Mouse (Mus musculus) small intestine, adult 2 months (tissue): ENCODE measurements around the gene Zfp114. TPM values are rescaled to one million over a fixed set of nuclear protein-coding genes. Genes with fewer than 3 reads are reported as not detected.
A peak's percentile ranks its signal among the peaks of the same experiment; 100 is the strongest.

Source experiments
- H3K27ac ChIP-seq: fragments of 200-500 bp; 2 replicates; pipeline ENCODE4 v1.5.1; 2012; ENCODE audit warnings: low read depth, low read length, control low read depth, inconsistent platforms; ENCODE audit not compliant: insufficient read depth
- H3K27me3 ChIP-seq: fragments of 200-500 bp; 2 replicates; pipeline ENCODE4 v1.6.1; 2012; ENCODE audit warnings: mild to moderate bottlenecking, moderate library complexity, low read length, inconsistent platforms; ENCODE audit not compliant: control insufficient read depth, insufficient read depth
- H3K36me3 ChIP-seq: fragments of 200-500 bp; 2 replicates; pipeline ENCODE4 v1.6.1; 2012; ENCODE audit warnings: mild to moderate bottlenecking, low read length, control low read depth, inconsistent platforms; ENCODE audit not compliant: control insufficient read depth, insufficient read depth
- H3K4me1 ChIP-seq: fragments of 200-500 bp; 2 replicates; pipeline ENCODE4 v1.6.1; 2012; ENCODE audit warnings: low read length, inconsistent platforms, mixed read lengths; ENCODE audit not compliant: control insufficient read depth, insufficient read depth, insufficient read length
- H3K4me3 ChIP-seq: fragments of 200-500 bp; 2 replicates; pipeline ENCODE4 v1.5.1; 2012; ENCODE audit warnings: low read depth, mild to moderate bottlenecking, control low read depth, inconsistent platforms, low read length, moderate library complexity
- CTCF ChIP-seq: fragments of 200-500 bp; IDR thresholded peaks from 2 replicates; pipeline ENCODE4 v1.5.1; 2012; ENCODE audit warnings: low read depth, mild to moderate bottlenecking, control low read depth, inconsistent platforms, low read length, moderate library complexity, mixed read lengths; ENCODE audit not compliant: insufficient replicate concordance, insufficient read length; ENCODE audit errors: extremely low read depth
- POLR2A ChIP-seq: fragments of 200-500 bp; IDR thresholded peaks from 2 replicates; pipeline ENCODE4 v1.6.1; 2012; ENCODE audit warnings: low read depth, mild to moderate bottlenecking, control low read depth, inconsistent platforms, low read length, moderate library complexity
- whole genome bisulfite sequencing: fragments of 180-500 bp; shearing (Covaris S2); methylation state at CpG from one replicate; pipeline ENCODE4 v1.1.7; 2018; 5-methylcytosine and 5-hydroxymethylcytosine counted together
- polyA plus RNA-seq: library from polyadenylated mRNA; depleted of rRNA; stranded (reverse); fragments of >200 nt; gene quantifications from 2 replicates; pipeline ENCODE4 v1.2.3, GENCODE M21; 2012

Zfp114 gene
- polyA plus RNA-seq, 1 experiment, result 0.03 TPM

- Histone ChIP-seq H3K4me1 (no peaks in the 10 kb centered on the region), H3K27ac (no peak overlapping the region), H3K36me3 (no peaks in the 10 kb centered on the region), H3K27me3 (no peaks in the 10 kb centered on the region), H3K4me3 (peak overlapping the region; percentile 64)
- 49% methylated on average over 6 of the region's 6 CpGs for WGBS
- TF ChIP-seq POLR2A, result no peak
These were observed 464 bp downstream of the Zfp114 start for GRCm38 (mm10) chr7:24175337-24175711.

- no peak for TF ChIP-seq CTCF
- no peak for TF ChIP-seq POLR2A
- H3K27ac ChIP-seq, result no peak overlapping the region
- WGBS, result 53% methylated on average over 1 of the region's 1 CpGs
- H3K4me1 ChIP-seq, result no peaks in the 10 kb centered on the region
- no peaks in the 10 kb centered on the region for H3K36me3 ChIP-seq
- H3K4me3 ChIP-seq, result no peak overlapping the region
- no peaks in the 10 kb centered on the region; the same call in 1 of the 2 replicates for H3K27me3 ChIP-seq
These were observed 12.8 kb downstream of the Zfp114 start for GRCm38 (mm10) chr7:24187611-24188010.

- TF ChIP-seq POLR2A (no peak), CTCF (no peak)
These were observed 14.2 kb downstream of the Zfp114 start for GRCm38 (mm10) chr7:24188901-24189570.

GRCm38 (mm10) chr7:24189571-24189944, 14.7 kb downstream of the Zfp114 start:
- 73% methylated on average over 5 of the region's 5 CpGs for WGBS
- Histone ChIP-seq H3K4me1 (no peaks in the 10 kb centered on the region), H3K27me3 (no peaks in the 10 kb centered on the region; the same call in 1 of the 2 replicates), H3K36me3 (peaks cover under 1% of the 10 kb centered on the region; the same call in 1 of the 2 replicates), H3K27ac (no peak overlapping the region), H3K4me3 (no peak overlapping the region)
- no peak for TF ChIP-seq CTCF
- TF ChIP-seq POLR2A, result no peak

More at GRCm38 (mm10) chr7:24188901-24189570, 14.2 kb downstream of the Zfp114 start:
- no peaks in the 10 kb centered on the region; the same call in 1 of the 2 replicates for H3K27me3 ChIP-seq
- H3K4me1 ChIP-seq, result no peaks in the 10 kb centered on the region
- no peaks in the 10 kb centered on the region for H3K36me3 ChIP-seq
- H3K4me3 ChIP-seq, result no peak overlapping the region
- 74% methylated on average over 4 of the region's 4 CpGs for WGBS
- no peak overlapping the region for H3K27ac ChIP-seq

- TF ChIP-seq CTCF, result no peak
- TF ChIP-seq POLR2A, result no peak
- H3K27ac ChIP-seq, result no peak overlapping the region
- H3K4me1 ChIP-seq, result no peaks in the 10 kb centered on the region
- 39% methylated on average over 2 of the region's 2 CpGs for WGBS
- H3K4me3 ChIP-seq, result no peak overlapping the region
- H3K27me3 ChIP-seq, result no peaks in the 10 kb centered on the region; the same call in 1 of the 2 replicates
- peaks cover 2% of the 10 kb centered on the region; the same call in 1 of the 2 replicates for H3K36me3 ChIP-seq
These were observed 16.5 kb downstream of the Zfp114 start for GRCm38 (mm10) chr7:24191361-24191760.

- TF ChIP-seq CTCF, result no peak
- TF ChIP-seq POLR2A, result no peak
- WGBS, result 38% methylated on average over 3 of the region's 3 CpGs
- no peak overlapping the region for H3K27ac ChIP-seq
- H3K4me3 ChIP-seq, result no peak overlapping the region
- H3K27me3 ChIP-seq, result no peaks in the 10 kb centered on the region; the same call in 1 of the 2 replicates
- H3K36me3 ChIP-seq, result peaks cover 5% of the 10 kb centered on the region
- no peaks in the 10 kb centered on the region for H3K4me1 ChIP-seq
These were observed 18.3 kb downstream of the Zfp114 start for GRCm38 (mm10) chr7:24193157-24193556.

GRCm38 (mm10) chr7:24196961-24197360, 22.1 kb downstream of the Zfp114 start:
- TF ChIP-seq CTCF (no peak), POLR2A (no peak)
- Histone ChIP-seq H3K4me1 (no peaks in the 10 kb centered on the region), H3K36me3 (peaks cover 26% of the 10 kb centered on the region), H3K4me3 (no peak overlapping the region), H3K27me3 (no peaks in the 10 kb centered on the region; the same call in 1 of the 2 replicates), H3K27ac (no peak overlapping the region)
- WGBS, result 97% methylated on average over 4 of the region's 4 CpGs
